Mouse (Mus musculus): ENCODE measurements at regions not wholly inside any gene's neighbourhood (a gene's known extent, or its start where the extent isn't known, plus 50 kb on each side); places are given as distances from the start of the nearest gene placed in this dataset.
"Not testable (repeated sequence)": the region's sequence is repeated elsewhere in the genome, so short reads cannot be mapped to it uniquely, and the experiment has no call there.

GRCm38 (mm10) chr4:153831251-153831650 lies 125.8 kb upstream of the A430005L14Rik start:
- not testable (repeated sequence) for DNase-seq

GRCm38 (mm10) chr4:153832151-153832550 lies 124.9 kb upstream of the A430005L14Rik start:
- DNase-seq: no peak

GRCm38 (mm10) chr4:153844766-153845165 lies 112.3 kb upstream of the A430005L14Rik start:
- DNase-seq: no peak

- DNase-seq: no peak
These were observed 108.8 kb upstream of the A430005L14Rik start for GRCm38 (mm10) chr4:153848274-153848673.

GRCm38 (mm10) chr4:153850186-153850585 lies 106.9 kb upstream of the A430005L14Rik start:
- no peak for DNase-seq

- no peak for DNase-seq
These were observed 102.8 kb upstream of the A430005L14Rik start for GRCm38 (mm10) chr4:153854084-153854747.

- no peak for DNase-seq
These were observed 102.3 kb upstream of the A430005L14Rik start for GRCm38 (mm10) chr4:153854748-153855092.

- no peak for DNase-seq
These were observed 95.6 kb upstream of the A430005L14Rik start for GRCm38 (mm10) chr4:153861420-153861819.

- DNase-seq: no peak
These were observed 94.8 kb upstream of the A430005L14Rik start for GRCm38 (mm10) chr4:153862121-153862660.

- DNase-seq: no peak
These were observed 84.7 kb upstream of the A430005L14Rik start for GRCm38 (mm10) chr4:153872346-153872745.

GRCm38 (mm10) chr4:153875036-153875435 lies 82.0 kb upstream of the A430005L14Rik start:
- not testable (repeated sequence) for DNase-seq

- DNase-seq: no peak
These were observed 79.9 kb upstream of the A430005L14Rik start for GRCm38 (mm10) chr4:153876954-153877642.

GRCm38 (mm10) chr4:153883057-153883456 lies 74.0 kb upstream of the A430005L14Rik start:
- no peak for DNase-seq

- DNase-seq: no peak
These were observed 73.0 kb upstream of the A430005L14Rik start for GRCm38 (mm10) chr4:153884044-153884443.

- DNase-seq: no peak
These were observed 71.2 kb upstream of the A430005L14Rik start for GRCm38 (mm10) chr4:153885836-153886235.

- no peak for DNase-seq
These were observed 66.9 kb upstream of the A430005L14Rik start for GRCm38 (mm10) chr4:153890130-153890529.

GRCm38 (mm10) chr4:153899721-153900120 lies 57.3 kb upstream of the A430005L14Rik start:
- DNase-seq: no peak

- DNase-seq: no peak
These were observed 52.0 kb upstream of the A430005L14Rik start for GRCm38 (mm10) chr4:153905076-153905475.

- peak; percentile 60 to 62 for DNase-seq
These were observed 51.5 kb upstream of the A430005L14Rik start for GRCm38 (mm10) chr4:153905511-153905910.
